Mouse (Mus musculus) testis, adult 2 months (tissue): Measurements from ENCODE around the gene Htr7. TPM values are rescaled to one million over a fixed set of nuclear protein-coding genes. Genes with fewer than 3 reads are reported as not detected.

Source experiments
- H3K27ac ChIP-seq: fragments of 200-500 bp; 2 replicates; pipeline ENCODE4 v1.5.1; 2012; ENCODE audit warnings: low read depth, low read length; ENCODE audit not compliant: control insufficient read depth, insufficient read depth
- H3K27me3 ChIP-seq: fragments of 200-500 bp; 2 replicates; pipeline ENCODE4 v1.6.1; 2012; ENCODE audit warnings: mild to moderate bottlenecking, low read length, moderate library complexity; ENCODE audit not compliant: control insufficient read depth, insufficient read depth
- H3K36me3 ChIP-seq: fragments of 200-500 bp; 2 replicates; pipeline ENCODE4 v1.6.1; 2012; ENCODE audit warnings: mild to moderate bottlenecking, low read length; ENCODE audit not compliant: control insufficient read depth, insufficient read depth
- H3K4me1 ChIP-seq: fragments of 200-500 bp; 2 replicates; pipeline ENCODE4 v1.6.1; 2012; ENCODE audit warnings: low read length; ENCODE audit not compliant: control insufficient read depth, insufficient read depth
- H3K4me3 ChIP-seq: fragments of 200-500 bp; 2 replicates; pipeline ENCODE4 v1.5.1; 2012; ENCODE audit warnings: low read depth, mild to moderate bottlenecking, low read length, moderate library complexity, mixed read lengths; ENCODE audit not compliant: control insufficient read depth
- CTCF ChIP-seq: fragments of 200-500 bp; IDR thresholded peaks from 2 replicates; pipeline ENCODE4 v1.5.1; 2012; ENCODE audit warnings: low read depth, mild to moderate bottlenecking, inconsistent platforms, low read length, moderate library complexity; ENCODE audit not compliant: control insufficient read depth, insufficient read depth, insufficient replicate concordance
- POLR2A ChIP-seq: fragments of 200-500 bp; IDR thresholded peaks from 2 replicates; pipeline ENCODE4 v1.6.1; 2012; ENCODE audit warnings: low read depth, mild to moderate bottlenecking, inconsistent platforms, low read length, moderate library complexity; ENCODE audit not compliant: control insufficient read depth
- polyA plus RNA-seq: library from polyadenylated mRNA; depleted of rRNA; stranded (reverse); fragments of >200 nt; gene quantifications from 2 replicates; pipeline ENCODE4 v1.2.3, GENCODE M21; 2012; rRNA removed

The Htr7 gene
- 0.08 and 0.12 TPM in 2 replicates for polyA plus RNA-seq

- Histone ChIP-seq H3K36me3 (no peaks in the 10 kb centered on the region), H3K4me3 (peak within 1 kb of the TSS; percentile 66), H3K27ac (no peak within 1 kb of the TSS), H3K27me3 (no peaks in the 10 kb centered on the region; the same call in 1 of the 2 replicates), H3K4me1 (peaks cover 8% of the 10 kb centered on the region; the same call in 1 of the 2 replicates)
- no peak for TF ChIP-seq CTCF
- no peak for TF ChIP-seq POLR2A
These were observed at the start of gene Htr7 for GRCm38 (mm10) chr19:36057231-36057811. TSS of gene Htr7 (minus strand) at chr19:36057507.

- TF ChIP-seq POLR2A = no peak
- no peaks in the 10 kb centered on the region; the same call in 1 of the 2 replicates for H3K4me1 ChIP-seq
- H3K27me3 ChIP-seq = no peaks in the 10 kb centered on the region
- H3K36me3 ChIP-seq = no peaks in the 10 kb centered on the region; the same call in 1 of the 2 replicates
- H3K27ac ChIP-seq = no peak overlapping the region
- no peak overlapping the region for H3K4me3 ChIP-seq
These were observed 46.6 kb upstream of the Htr7 start for GRCm38 (mm10) chr19:36103909-36104308.

- no peak overlapping the region for H3K27ac ChIP-seq
- H3K36me3 ChIP-seq = no peaks in the 10 kb centered on the region; the same call in 1 of the 2 replicates
- no peaks in the 10 kb centered on the region for H3K4me1 ChIP-seq
- TF ChIP-seq POLR2A = no peak
- no peak for TF ChIP-seq CTCF
- no peak overlapping the region for H3K4me3 ChIP-seq
- no peaks in the 10 kb centered on the region for H3K27me3 ChIP-seq
These were observed 41.6 kb upstream of the Htr7 start for GRCm38 (mm10) chr19:36098916-36099315.

GRCm38 (mm10) chr19:36098265-36098664, 41.0 kb upstream of the Htr7 start:
- Histone ChIP-seq H3K27me3 (no peaks in the 10 kb centered on the region), H3K36me3 (no peaks in the 10 kb centered on the region; the same call in 1 of the 2 replicates), H3K27ac (no peak overlapping the region), H3K4me3 (no peak overlapping the region), H3K4me1 (no peaks in the 10 kb centered on the region)
- TF ChIP-seq CTCF (no peak), POLR2A (no peak)

- no peaks in the 10 kb centered on the region for H3K36me3 ChIP-seq
- TF ChIP-seq POLR2A (no peak), CTCF (no peak)
- H3K27me3 ChIP-seq = no peaks in the 10 kb centered on the region
- H3K4me1 ChIP-seq = no peaks in the 10 kb centered on the region
- no peak overlapping the region for H3K27ac ChIP-seq
- H3K4me3 ChIP-seq = no peak overlapping the region
These were observed 39.9 kb upstream of the Htr7 start for GRCm38 (mm10) chr19:36097194-36097593.

GRCm38 (mm10) chr19:36090781-36091180, 33.5 kb upstream of the Htr7 start:
- Histone ChIP-seq H3K36me3 (no peaks in the 10 kb centered on the region; the same call in 1 of the 2 replicates), H3K4me1 (no peaks in the 10 kb centered on the region), H3K27ac (no peak overlapping the region), H3K4me3 (no peak overlapping the region), H3K27me3 (no peaks in the 10 kb centered on the region)
- TF ChIP-seq CTCF = no peak; the same call in 1 of the 2 replicates

- no peaks in the 10 kb centered on the region; the same call in 1 of the 2 replicates for H3K36me3 ChIP-seq
- H3K27me3 ChIP-seq = no peaks in the 10 kb centered on the region
- no peak for TF ChIP-seq CTCF
- peak; percentile 83 for TF ChIP-seq POLR2A
- peak within 1 kb of the TSS; percentile 98 for H3K4me3 ChIP-seq
- peak within 1 kb of the TSS; percentile 9; the same call in 1 of the 2 replicates for H3K27ac ChIP-seq
- H3K4me1 ChIP-seq = peaks cover 2% of the 10 kb centered on the region; the same call in 1 of the 2 replicates
These were observed 26.2 kb upstream of the Htr7 start, which contains the start of gene Rpp30 for GRCm38 (mm10) chr19:36083262-36084225. TSS of gene Rpp30 (plus strand) at chr19:36083716.
